Mouse (Mus musculus) C2C12 (cell line): Measurements from ENCODE around the gene Ube4b.

Experiments
- CTCF ChIP-seq: IDR thresholded peaks from one replicate; pipeline ENCODE4 v1.5.1; 2011; ENCODE audit not compliant: control insufficient read depth, insufficient read depth, insufficient read length
- MAX ChIP-seq: IDR thresholded peaks from one replicate; pipeline ENCODE4 v1.6.1; 2011; ENCODE audit warnings: mild to moderate bottlenecking, control low read depth
- MYOD1 ChIP-seq: IDR thresholded peaks from one replicate; pipeline ENCODE4 v1.6.1; 2011; ENCODE audit warnings: low read depth; ENCODE audit not compliant: control insufficient read depth, insufficient read length
- USF1 ChIP-seq: IDR thresholded peaks from one replicate; pipeline ENCODE4 v1.6.1; 2011; ENCODE audit warnings: low read depth, mild to moderate bottlenecking, control low read depth, moderate library complexity

GRCm38 (mm10) chr4:149323730-149324129 lies 102.8 kb downstream of the Ube4b start:
- TF ChIP-seq CTCF (no peak), MYOD1 (no peak), USF1 (no peak), MAX (no peak)
